Mouse (Mus musculus) brain, embryonic 14.5 days (tissue): Measurements from ENCODE around the gene Slc39a9. TPM values are rescaled to one million over a fixed set of nuclear protein-coding genes. Genes with fewer than 3 reads are reported as not detected.

Experiments used
- DNase-seq: peaks from one replicate; pipeline ENCODE4 v3.0.0-alpha.2; 2011; ENCODE audit warnings: low read depth
- CTCF ChIP-seq: fragments of 200-500 bp; IDR thresholded peaks from 2 replicates; pipeline ENCODE4 v1.5.1; 2012; ENCODE audit warnings: inconsistent platforms, mild to moderate bottlenecking, moderate library complexity, borderline replicate concordance; ENCODE audit not compliant: insufficient read depth, insufficient read length; ENCODE audit errors: extremely low read depth
- POLR2A ChIP-seq: fragments of 200-500 bp; IDR thresholded peaks from 2 replicates; pipeline ENCODE4 v1.6.1; 2012; ENCODE audit warnings: mild to moderate bottlenecking, inconsistent platforms, borderline replicate concordance; ENCODE audit not compliant: poor library complexity, insufficient read depth, insufficient read length, severe bottlenecking; ENCODE audit errors: extremely low read depth
- polyA plus RNA-seq: library from polyadenylated mRNA; depleted of rRNA; stranded (reverse); fragments of >200 nt; gene quantifications from 2 replicates; pipeline ENCODE4 v1.2.3, GENCODE M21; 2012

The Slc39a9 gene
- polyA plus RNA-seq, 1 experiment, result 38.2 TPM

GRCm38 (mm10) chr12:80698526-80699143 lies 55.0 kb downstream of the Slc39a9 start:
- TF ChIP-seq POLR2A (no peak), CTCF (no peak)
- no peak for DNase-seq

GRCm38 (mm10) chr12:80699144-80699531 lies 55.5 kb downstream of the Slc39a9 start:
- TF ChIP-seq POLR2A (no peak), CTCF (no peak)
- no peak for DNase-seq

- DNase-seq, result peak; percentile 38
- TF ChIP-seq CTCF (no peak), POLR2A (no peak)
Observed at GRCm38 (mm10) chr12:80701332-80701731, 57.6 kb downstream of the Slc39a9 start.

GRCm38 (mm10) chr12:80706208-80706914 lies 62.7 kb downstream of the Slc39a9 start:
- no peak for TF ChIP-seq POLR2A
- TF ChIP-seq CTCF, result no peak
- DNase-seq, result peak; percentile 46

- DNase-seq, result peak; percentile 86
- TF ChIP-seq POLR2A (no peak), CTCF (no peak)
Observed at GRCm38 (mm10) chr12:80706915-80707604, 63.4 kb downstream of the Slc39a9 start.

GRCm38 (mm10) chr12:80715915-80716314 lies 72.2 kb downstream of the Slc39a9 start:
- TF ChIP-seq POLR2A, result no peak
- no peak for TF ChIP-seq CTCF
- no peak for DNase-seq

- TF ChIP-seq POLR2A (no peak), CTCF (no peak)
- no peak for DNase-seq
Observed at GRCm38 (mm10) chr12:80719141-80719540, 75.5 kb downstream of the Slc39a9 start.

- DNase-seq, result peak; percentile 24
- no peak for TF ChIP-seq POLR2A
- no peak for TF ChIP-seq CTCF
Observed at GRCm38 (mm10) chr12:80720507-80720906, 76.8 kb downstream of the Slc39a9 start.

GRCm38 (mm10) chr12:80721458-80721857 lies 77.8 kb downstream of the Slc39a9 start:
- no peak for DNase-seq
- TF ChIP-seq POLR2A (no peak), CTCF (no peak)

- TF ChIP-seq CTCF (peak; percentile 92), POLR2A (no peak)
- DNase-seq, result peak; percentile 83
Observed at GRCm38 (mm10) chr12:80724853-80725559, 81.3 kb downstream of the Slc39a9 start.

GRCm38 (mm10) chr12:80728207-80728606 lies 84.5 kb downstream of the Slc39a9 start:
- DNase-seq, result no peak
- TF ChIP-seq POLR2A, result no peak
- no peak for TF ChIP-seq CTCF
